Mouse (Mus musculus): ENCODE measurements around the gene Snd1. TPM values are rescaled to one million over a fixed set of nuclear protein-coding genes. Genes with fewer than 3 reads are reported as not detected.

Gene Snd1
- polyA plus RNA-seq, 1 experiment: 190 TPM

GRCm38 (mm10) chr6:28680537-28680936, 205.6 kb downstream of the Snd1 start:
- H3K4me2 ChIP-seq (ENCODE audit: low read depth): no peak overlapping the region
- peaks cover 18% of the 10 kb centered on the region for H3K79me2 ChIP-seq (ENCODE audit: control insufficient read depth, insufficient read depth)
- H3K27me3 ChIP-seq (ENCODE audit: control insufficient read depth, insufficient read depth, insufficient read length): no peaks in the 10 kb centered on the region
- no peak for TF ChIP-seq POLR2AphosphoS2 (IDR thresholded peaks at IDR 0.05; ENCODE audit: insufficient read length, low read depth)
- TF ChIP-seq TCF12 (IDR thresholded peaks at IDR 0.05; ENCODE audit: insufficient read depth, poor library complexity, severe bottlenecking): no peak
- no peak for TF ChIP-seq REST (IDR thresholded peaks at IDR 0.05; ENCODE audit: insufficient read depth, insufficient read length)
- TF ChIP-seq MAX (IDR thresholded peaks at IDR 0.05; ENCODE audit: low read depth): no peak
- TF ChIP-seq MYOD1 (IDR thresholded peaks at IDR 0.05; ENCODE audit: control insufficient read depth in 1 of 3, insufficient read length in 2 of 3, low read depth in 2 of 3): no peak
- no peak overlapping the region for H3ac ChIP-seq (ENCODE audit: control insufficient read depth, insufficient read length)
- peaks cover 7% of the 10 kb centered on the region for H3K36me3 ChIP-seq (ENCODE audit: control insufficient read depth, insufficient read depth)
- H3K4me3 ChIP-seq: no peak overlapping the region

- Histone ChIP-seq H3ac (ENCODE audit: control insufficient read depth, insufficient read length) (no peak overlapping the region), H3K36me3 (ENCODE audit: control insufficient read depth, insufficient read depth) (peaks cover 7% of the 10 kb centered on the region), H3K4me3 (no peak overlapping the region), H3K79me2 (ENCODE audit: control insufficient read depth, insufficient read depth) (peaks cover 12% of the 10 kb centered on the region), H3K4me2 (ENCODE audit: low read depth) (no peak overlapping the region), H3K27me3 (ENCODE audit: control insufficient read depth, insufficient read depth, insufficient read length) (no peaks in the 10 kb centered on the region)
- TF ChIP-seq POLR2A (IDR thresholded peaks at IDR 0.05; ENCODE audit: insufficient read length, low read depth) (no peak), MYOD1 (IDR thresholded peaks at IDR 0.05; ENCODE audit: control insufficient read depth in 1 of 3, insufficient read length in 2 of 3, low read depth in 2 of 3) (no peak), MAX (IDR thresholded peaks at IDR 0.05; ENCODE audit: low read depth) (no peak), POLR2AphosphoS2 (IDR thresholded peaks at IDR 0.05; ENCODE audit: insufficient read length, low read depth) (no peak), CEBPB (IDR thresholded peaks at IDR 0.05; ENCODE audit: insufficient read depth, poor library complexity, severe bottlenecking) (no peak), MYOG (IDR thresholded peaks at IDR 0.05; ENCODE audit: control insufficient read depth in 1 of 3, insufficient read depth in 1 of 3, insufficient read length in 2 of 3, low read depth in 2 of 3) (no peak), REST (IDR thresholded peaks at IDR 0.05; ENCODE audit: insufficient read depth, insufficient read length) (no peak), USF1 (IDR thresholded peaks at IDR 0.05; ENCODE audit: low read depth) (no peak), SRF (IDR thresholded peaks at IDR 0.05; ENCODE audit: control insufficient read depth, insufficient read length, low read depth) (no peak), TCF12 (IDR thresholded peaks at IDR 0.05; ENCODE audit: insufficient read depth, poor library complexity, severe bottlenecking) (no peak), E2F4 (IDR thresholded peaks at IDR 0.05; ENCODE audit: insufficient read depth) (no peak), TCF3 (IDR thresholded peaks at IDR 0.05; ENCODE audit: insufficient read length, low read depth) (no peak)
These were observed 206.8 kb downstream of the Snd1 start for GRCm38 (mm10) chr6:28681521-28682457.

GRCm38 (mm10) chr6:28685052-28685451, 210.1 kb downstream of the Snd1 start:
- peaks cover 4% of the 10 kb centered on the region for H3K79me2 ChIP-seq (ENCODE audit: control insufficient read depth, insufficient read depth)
- no peak overlapping the region for H3ac ChIP-seq (ENCODE audit: control insufficient read depth, insufficient read length)
- no peak overlapping the region for H3K4me3 ChIP-seq
- H3K36me3 ChIP-seq (ENCODE audit: control insufficient read depth, insufficient read depth): no peaks in the 10 kb centered on the region
- no peak overlapping the region for H3K4me2 ChIP-seq (ENCODE audit: low read depth)
- H3K27me3 ChIP-seq (ENCODE audit: control insufficient read depth, insufficient read depth, insufficient read length): no peaks in the 10 kb centered on the region
- TF ChIP-seq MAX (IDR thresholded peaks at IDR 0.05; ENCODE audit: low read depth): no peak
- no peak for TF ChIP-seq CEBPB (IDR thresholded peaks at IDR 0.05; ENCODE audit: insufficient read depth, poor library complexity, severe bottlenecking)
- TF ChIP-seq POLR2AphosphoS2 (IDR thresholded peaks at IDR 0.05; ENCODE audit: insufficient read length, low read depth): no peak

- Histone ChIP-seq H3K4me3 (no peak overlapping the region), H3K4me2 (ENCODE audit: low read depth) (no peak overlapping the region), H3K36me3 (ENCODE audit: control insufficient read depth, insufficient read depth) (no peaks in the 10 kb centered on the region), H3K79me2 (ENCODE audit: control insufficient read depth, insufficient read depth) (peaks cover 4% of the 10 kb centered on the region), H3ac (ENCODE audit: control insufficient read depth, insufficient read length) (no peak overlapping the region), H3K27me3 (ENCODE audit: control insufficient read depth, insufficient read depth, insufficient read length) (no peaks in the 10 kb centered on the region)
- TF ChIP-seq SRF (IDR thresholded peaks at IDR 0.05; ENCODE audit: control insufficient read depth, insufficient read length, low read depth): no peak
- no peak for TF ChIP-seq REST (IDR thresholded peaks at IDR 0.05; ENCODE audit: insufficient read depth, insufficient read length)
- no peak for TF ChIP-seq POLR2AphosphoS2 (IDR thresholded peaks at IDR 0.05; ENCODE audit: insufficient read length, low read depth)
- TF ChIP-seq USF1 (IDR thresholded peaks at IDR 0.05; ENCODE audit: low read depth): no peak
- TF ChIP-seq MAX (IDR thresholded peaks at IDR 0.05; ENCODE audit: low read depth): no peak
- no peak for TF ChIP-seq CEBPB (IDR thresholded peaks at IDR 0.05; ENCODE audit: insufficient read depth, poor library complexity, severe bottlenecking)
- no peak for TF ChIP-seq MYOD1 (IDR thresholded peaks at IDR 0.05; ENCODE audit: control insufficient read depth in 1 of 3, insufficient read length in 2 of 3, low read depth in 2 of 3)
- no peak for TF ChIP-seq TCF12 (IDR thresholded peaks at IDR 0.05; ENCODE audit: insufficient read depth, poor library complexity, severe bottlenecking)
- TF ChIP-seq POLR2A (IDR thresholded peaks at IDR 0.05; ENCODE audit: insufficient read length, low read depth): no peak
- no peak for TF ChIP-seq TCF3 (IDR thresholded peaks at IDR 0.05; ENCODE audit: insufficient read length, low read depth)
- TF ChIP-seq E2F4 (IDR thresholded peaks at IDR 0.05; ENCODE audit: insufficient read depth): no peak
- TF ChIP-seq MYOG (IDR thresholded peaks at IDR 0.05; ENCODE audit: control insufficient read depth in 1 of 3, insufficient read depth in 1 of 3, insufficient read length in 2 of 3, low read depth in 2 of 3): no peak
These were observed 210.8 kb downstream of the Snd1 start for GRCm38 (mm10) chr6:28685745-28686144.

- Histone ChIP-seq H3K4me3 (no peak overlapping the region), H3ac (ENCODE audit: control insufficient read depth, insufficient read length) (no peak overlapping the region), H3K36me3 (ENCODE audit: control insufficient read depth, insufficient read depth) (no peaks in the 10 kb centered on the region), H3K4me2 (ENCODE audit: low read depth) (no peak overlapping the region), H3K27me3 (ENCODE audit: control insufficient read depth, insufficient read depth, insufficient read length) (no peaks in the 10 kb centered on the region), H3K79me2 (ENCODE audit: control insufficient read depth, insufficient read depth) (peaks cover 4% of the 10 kb centered on the region)
- TF ChIP-seq MYOG (IDR thresholded peaks at IDR 0.05; ENCODE audit: control insufficient read depth in 1 of 3, insufficient read depth in 1 of 3, insufficient read length in 2 of 3, low read depth in 2 of 3): no peak
- no peak for TF ChIP-seq USF1 (IDR thresholded peaks at IDR 0.05; ENCODE audit: low read depth)
- no peak for TF ChIP-seq SRF (IDR thresholded peaks at IDR 0.05; ENCODE audit: control insufficient read depth, insufficient read length, low read depth)
- TF ChIP-seq MYOD1 (IDR thresholded peaks at IDR 0.05; ENCODE audit: control insufficient read depth in 1 of 3, insufficient read length in 2 of 3, low read depth in 2 of 3): no peak
- no peak for TF ChIP-seq E2F4 (IDR thresholded peaks at IDR 0.05; ENCODE audit: insufficient read depth)
- TF ChIP-seq POLR2A (IDR thresholded peaks at IDR 0.05; ENCODE audit: insufficient read length, low read depth): no peak
These were observed 212.8 kb downstream of the Snd1 start for GRCm38 (mm10) chr6:28687776-28688175.

Data from myocyte (in vitro differentiated cells).